Mouse (Mus musculus): ENCODE data around the gene Nmrk1.

Nmrk1 gene

GRCm38 (mm10) chr19:18608975-18609374 lies 22.8 kb upstream of the Nmrk1 start:
- in situ Hi-C loops (cut with MboI; ENCODE audit: low pct_unique_long_range_greater_than_20kb in 1 of 2, low sequenced_read_pairs in 2 of 2, unreplicated experiment in 1 of 2): no loop called here

DNA sequence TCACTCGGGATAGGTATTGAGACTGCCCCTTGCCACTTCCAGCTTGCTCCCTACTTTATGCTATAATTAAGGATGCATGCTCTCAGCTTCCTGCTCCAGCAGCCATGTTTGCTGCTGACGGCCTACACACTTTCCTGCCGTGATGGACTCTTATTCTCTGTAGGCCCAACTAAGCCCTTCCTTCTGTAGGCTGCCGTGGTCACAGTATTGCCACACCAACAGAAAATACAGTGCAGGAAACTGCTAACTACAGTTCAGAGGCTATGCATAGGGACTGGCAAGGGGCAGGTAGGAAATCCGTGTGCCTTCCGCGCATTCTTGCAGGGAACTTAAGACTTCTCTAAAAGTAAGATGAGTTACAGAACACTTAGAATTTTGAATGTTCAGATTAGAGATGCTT lies 17.4 kb upstream of the Nmrk1 start:
- in situ Hi-C loops (cut with MboI; ENCODE audit: low pct_unique_long_range_greater_than_20kb in 1 of 2, low sequenced_read_pairs in 2 of 2, unreplicated experiment in 1 of 2): no loop called here

DNA sequence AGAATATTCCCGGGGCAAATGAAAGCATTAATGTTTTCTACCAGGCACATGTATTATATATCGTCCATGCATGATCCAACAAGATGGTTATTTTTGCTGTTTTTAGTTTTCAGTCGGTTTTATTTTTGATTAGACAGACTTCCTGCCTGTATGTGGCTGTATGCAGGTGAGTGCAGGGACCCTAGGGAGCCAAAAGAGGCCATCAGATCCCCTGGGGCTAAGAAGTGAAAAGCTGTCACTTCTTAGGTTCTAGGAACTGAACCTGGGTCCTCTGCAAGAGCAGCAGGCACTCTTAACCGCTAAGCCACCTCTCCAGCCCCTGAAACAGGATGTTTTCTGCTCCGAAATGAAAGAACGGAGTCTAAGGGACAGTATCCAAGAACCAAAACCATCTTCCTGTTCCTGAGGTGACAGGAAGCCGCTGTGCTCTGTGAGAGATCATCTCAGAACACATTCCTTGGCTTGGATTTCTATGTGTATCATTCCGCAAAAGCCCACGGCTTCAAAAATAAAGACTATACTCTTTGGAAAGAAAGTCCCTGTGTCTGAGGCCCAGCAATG lies 16.0 kb upstream of the Nmrk1 start:
- in situ Hi-C loops (cut with MboI; ENCODE audit: low pct_unique_long_range_greater_than_20kb in 1 of 2, low sequenced_read_pairs in 2 of 2, unreplicated experiment in 1 of 2): no loop called here

DNA sequence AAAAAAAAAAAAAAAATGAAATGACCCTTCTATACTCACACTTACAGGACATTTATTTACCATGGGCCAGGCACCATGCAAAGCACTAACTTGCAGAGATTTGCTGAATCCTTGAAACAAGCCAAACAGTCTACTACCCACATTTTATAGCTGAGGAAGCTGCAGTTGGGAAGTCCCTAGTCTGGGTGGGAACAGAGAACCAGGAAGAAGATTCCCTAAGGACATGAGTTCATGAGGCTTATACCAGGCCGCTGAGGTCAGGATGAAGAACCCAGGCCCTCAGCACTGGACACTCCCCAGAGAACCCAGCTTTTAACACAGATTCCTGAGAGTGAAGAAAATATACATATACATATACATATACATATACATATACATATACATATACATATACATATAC lies 14.2 kb upstream of the Nmrk1 start:
- in situ Hi-C loops (cut with MboI; ENCODE audit: low pct_unique_long_range_greater_than_20kb in 1 of 2, low sequenced_read_pairs in 2 of 2, unreplicated experiment in 1 of 2): no loop called here

GRCm38 (mm10) chr19:18619060-18619459 lies 12.7 kb upstream of the Nmrk1 start:
- in situ Hi-C loops (cut with MboI; ENCODE audit: low pct_unique_long_range_greater_than_20kb in 1 of 2, low sequenced_read_pairs in 2 of 2, unreplicated experiment in 1 of 2): no loop called here

DNA sequence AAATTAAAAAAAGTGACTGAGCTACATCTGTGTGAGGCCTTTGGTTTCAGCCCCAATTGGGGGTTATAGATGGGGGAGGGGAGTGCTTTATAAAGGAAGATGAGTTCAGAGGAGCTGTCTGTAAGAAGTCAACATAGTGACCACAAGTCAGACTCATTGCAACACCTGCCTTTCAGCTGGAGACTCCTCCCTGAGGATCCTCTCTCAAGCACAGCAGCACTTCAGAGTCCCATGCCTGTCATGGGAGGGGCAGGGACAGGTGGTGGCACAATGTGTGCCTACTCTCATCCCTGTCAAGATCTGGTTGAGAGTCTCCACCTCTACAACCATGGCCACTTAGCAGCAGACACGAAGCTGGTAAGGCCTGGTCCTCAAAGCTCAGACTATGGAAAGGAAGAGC lies 12.1 kb upstream of the Nmrk1 start:
- in situ Hi-C loops (cut with MboI; ENCODE audit: low pct_unique_long_range_greater_than_20kb in 1 of 2, low sequenced_read_pairs in 2 of 2, unreplicated experiment in 1 of 2): loop anchor here in 1 of 2 experiments (5.0 kb wide), 1 partner anchor 1403 kb away; no protein-coding TSS in a partner anchor

DNA sequence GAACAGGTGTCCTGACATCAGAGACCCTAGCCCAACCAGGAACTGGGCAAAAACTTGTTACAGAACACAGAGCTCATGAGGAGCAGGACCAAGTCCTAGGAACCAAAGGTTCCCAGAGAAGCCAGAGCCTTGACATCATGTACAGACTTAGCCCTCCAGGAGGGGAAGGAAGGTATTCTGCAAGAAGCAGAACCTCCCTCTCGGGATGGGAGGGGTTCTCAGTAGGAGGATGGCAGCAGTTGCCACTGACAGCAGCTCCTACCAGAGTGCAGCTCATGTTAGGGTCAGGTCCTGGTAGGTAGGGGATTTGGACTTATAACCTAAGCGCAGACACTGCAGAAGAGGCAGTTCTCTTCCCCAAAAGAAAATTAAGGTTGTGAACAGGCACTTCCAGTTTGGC lies 7.9 kb upstream of the Nmrk1 start:
- in situ Hi-C loops (cut with MboI; ENCODE audit: low pct_unique_long_range_greater_than_20kb in 1 of 2, low sequenced_read_pairs in 2 of 2, unreplicated experiment in 1 of 2): loop anchor here in 1 of 2 experiments (5.0 kb wide), 1 partner anchor 1398 kb away; no protein-coding TSS in a partner anchor

- in situ Hi-C loops (cut with MboI; ENCODE audit: low pct_unique_long_range_greater_than_20kb in 1 of 2, low sequenced_read_pairs in 2 of 2, unreplicated experiment in 1 of 2): no loop called here
Observed at GRCm38 (mm10) chr19:18629589-18629988, 2.2 kb upstream of the Nmrk1 start.

DNA sequence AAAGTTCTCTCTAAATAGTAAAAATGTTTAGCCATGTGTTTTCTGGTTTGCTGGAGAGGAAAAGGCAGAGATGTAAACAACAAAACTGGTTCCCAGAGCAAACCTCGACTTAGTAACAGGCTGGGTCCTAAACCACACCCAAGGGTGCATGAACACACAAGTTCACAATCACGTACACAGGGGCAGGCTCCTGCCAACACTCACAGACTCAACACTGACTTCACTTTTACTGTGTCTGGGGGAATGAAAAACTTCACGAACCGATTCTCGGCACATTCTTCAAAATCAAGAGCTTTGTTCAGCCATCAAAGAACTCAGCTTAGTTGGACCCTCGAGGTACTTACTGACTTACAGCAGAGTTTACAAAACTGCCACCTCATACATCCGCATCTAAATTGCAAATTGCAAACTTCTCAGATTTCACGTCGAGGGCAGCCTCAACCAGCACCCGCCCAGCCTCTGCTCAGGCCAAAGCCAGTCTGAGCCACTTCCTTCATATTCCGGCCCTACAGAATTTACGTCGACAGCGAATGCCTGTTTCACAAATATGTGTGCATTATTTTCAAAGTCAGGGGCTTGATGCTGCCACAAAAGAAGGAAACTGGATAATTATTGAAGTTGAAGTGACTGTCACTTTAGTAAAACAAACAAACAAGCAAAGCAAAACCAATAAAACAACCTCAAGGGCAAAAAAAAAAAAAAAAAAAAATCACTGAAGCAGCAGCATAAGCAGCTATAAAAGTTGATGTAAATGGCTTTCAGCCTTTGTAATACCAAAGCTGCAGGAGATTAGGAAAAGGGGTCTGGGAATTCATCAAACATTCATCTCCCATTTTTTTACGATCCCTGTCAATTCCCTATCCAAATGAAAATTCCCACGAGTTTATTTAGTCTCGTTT lies 1.3 kb upstream of the Nmrk1 start:
- in situ Hi-C loops (cut with MboI; ENCODE audit: low pct_unique_long_range_greater_than_20kb in 1 of 2, low sequenced_read_pairs in 2 of 2, unreplicated experiment in 1 of 2): no loop called here

- in situ Hi-C loops (cut with MboI; ENCODE audit: low pct_unique_long_range_greater_than_20kb in 1 of 2, low sequenced_read_pairs in 2 of 2, unreplicated experiment in 1 of 2): no loop called here
Observed at GRCm38 (mm10) chr19:18631161-18631643, 548 bp upstream of the Nmrk1 start.

GRCm38 (mm10) chr19:18632231-18633185 lies 758 bp downstream of the Nmrk1 start:
- in situ Hi-C loops (cut with MboI; ENCODE audit: low pct_unique_long_range_greater_than_20kb in 1 of 2, low sequenced_read_pairs in 2 of 2, unreplicated experiment in 1 of 2): no loop called here

DNA sequence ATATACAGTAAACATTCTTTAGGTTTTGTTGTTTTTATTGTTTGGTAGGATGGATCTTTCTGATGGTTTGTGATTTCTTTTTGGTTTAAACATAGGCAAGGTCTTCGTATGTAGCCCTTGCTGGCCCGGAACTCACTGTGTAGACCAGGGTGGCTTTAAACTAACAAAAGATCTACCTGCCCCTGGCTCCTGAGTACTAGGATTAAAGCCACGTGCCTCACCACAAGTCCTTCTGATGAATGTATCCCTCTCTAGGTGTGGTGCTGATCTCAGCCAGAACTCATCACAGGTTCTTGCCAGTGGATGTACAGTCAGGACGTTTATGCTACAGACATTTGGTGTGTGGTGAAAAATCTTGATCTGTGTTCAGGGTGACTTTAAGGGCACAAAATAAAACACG lies 6.2 kb downstream of the Nmrk1 start:
- in situ Hi-C loops (cut with MboI; ENCODE audit: low pct_unique_long_range_greater_than_20kb in 1 of 2, low sequenced_read_pairs in 2 of 2, unreplicated experiment in 1 of 2): no loop called here

GRCm38 (mm10) chr19:18638949-18639348 lies 7.2 kb downstream of the Nmrk1 start:
- in situ Hi-C loops (cut with MboI; ENCODE audit: low pct_unique_long_range_greater_than_20kb in 1 of 2, low sequenced_read_pairs in 2 of 2, unreplicated experiment in 1 of 2): no loop called here

- in situ Hi-C loops (cut with MboI; ENCODE audit: low pct_unique_long_range_greater_than_20kb in 1 of 2, low sequenced_read_pairs in 2 of 2, unreplicated experiment in 1 of 2): no loop called here
Observed at GRCm38 (mm10) chr19:18639552-18639951, 7.8 kb downstream of the Nmrk1 start.

- in situ Hi-C loops (cut with MboI; ENCODE audit: low pct_unique_long_range_greater_than_20kb in 1 of 2, low sequenced_read_pairs in 2 of 2, unreplicated experiment in 1 of 2): no loop called here
Observed at GRCm38 (mm10) chr19:18641001-18641400, 9.3 kb downstream of the Nmrk1 start.

DNA sequence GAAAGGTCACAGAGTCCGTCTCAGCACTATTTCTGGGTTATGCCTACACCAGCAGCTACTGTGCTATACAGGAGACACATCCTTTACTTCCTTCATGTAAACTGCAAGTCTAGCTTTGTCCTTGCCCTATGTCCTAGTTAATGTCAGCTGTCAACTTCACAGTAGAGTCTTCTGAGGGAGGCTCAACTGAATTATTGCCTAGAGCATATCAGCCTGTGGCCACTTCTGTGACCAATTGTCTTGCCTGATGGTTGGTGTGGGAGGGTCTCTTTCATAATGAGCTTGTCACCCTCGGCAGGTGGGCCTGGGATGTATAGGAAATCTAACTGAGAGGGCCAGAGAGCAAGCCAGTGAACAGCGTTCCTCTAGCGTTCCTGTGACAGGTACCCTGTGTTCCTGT lies 11.7 kb downstream of the Nmrk1 start:
- in situ Hi-C loops (cut with MboI; ENCODE audit: low pct_unique_long_range_greater_than_20kb in 1 of 2, low sequenced_read_pairs in 2 of 2, unreplicated experiment in 1 of 2): no loop called here

DNA sequence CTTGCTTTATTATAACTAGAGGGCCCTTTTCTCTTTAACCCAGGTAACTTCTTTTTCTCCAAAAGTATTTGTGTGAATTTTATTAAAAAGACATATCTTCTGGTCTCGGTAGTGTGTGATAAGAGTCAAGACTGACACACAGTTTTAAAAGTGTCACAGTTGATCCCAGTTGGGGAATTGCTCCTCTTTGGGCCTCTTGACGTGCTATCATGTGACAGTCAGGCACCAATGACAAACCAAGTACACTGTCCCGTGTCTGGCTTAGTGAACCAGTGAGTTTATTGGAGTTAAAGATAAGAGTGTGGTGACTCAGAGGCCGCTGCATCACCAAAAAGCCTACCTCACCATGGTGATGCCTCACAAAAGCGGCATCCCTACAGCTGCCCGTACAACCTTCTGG lies 12.3 kb downstream of the Nmrk1 start:
- in situ Hi-C loops (cut with MboI; ENCODE audit: low pct_unique_long_range_greater_than_20kb in 1 of 2, low sequenced_read_pairs in 2 of 2, unreplicated experiment in 1 of 2): no loop called here

- in situ Hi-C loops (cut with MboI; ENCODE audit: low pct_unique_long_range_greater_than_20kb in 1 of 2, low sequenced_read_pairs in 2 of 2, unreplicated experiment in 1 of 2): no loop called here
Observed at GRCm38 (mm10) chr19:18646397-18646796, 14.6 kb downstream of the Nmrk1 start.

All from mouse embryonic stem cell (cell line).